Mouse (Mus musculus): ENCODE results near the gene Vipas39. TPM values are rescaled to one million over a fixed set of nuclear protein-coding genes. Genes with fewer than 3 reads are reported as not detected.

Vipas39 gene
- polyA plus RNA-seq, 1 experiment from 2014 or later: 8.2 TPM

DNA sequence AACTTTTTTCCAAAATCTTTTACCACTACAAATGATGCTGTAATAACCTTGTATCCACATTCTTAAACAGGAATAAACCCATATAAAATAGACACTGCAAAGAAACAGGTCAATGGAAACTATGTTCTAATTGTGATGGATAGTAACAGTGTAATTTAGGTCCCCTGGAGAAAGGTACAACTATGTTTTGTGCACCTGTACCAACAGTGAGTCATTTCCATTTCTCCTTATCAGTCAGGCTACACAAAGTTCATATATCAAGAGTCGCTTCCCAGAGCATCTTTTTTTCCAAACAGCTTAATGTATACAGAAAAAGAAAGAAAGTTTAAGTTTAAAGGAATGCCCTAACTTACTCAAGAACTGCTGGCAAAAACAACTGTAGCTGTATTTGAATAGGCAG is 71.0 kb downstream of the Vipas39 start:
- no peak overlapping the region for H3K4me3 ChIP-seq (replicated peaks)
- WGBS (ENCODE audit: insufficient replicate concordance): 45% methylated on average over 1 of the region's 1 CpGs
- no peak overlapping the region for H3K27ac ChIP-seq (replicated peaks)
- H3K9ac ChIP-seq: no peak overlapping the region
- no peak for ATAC-seq (ENCODE audit: insufficient read depth)
- H3K27me3 ChIP-seq: peaks cover 14% of the 10 kb centered on the region
- H3K9me3 ChIP-seq (replicated peaks): no peaks in the 10 kb centered on the region
- peaks cover 14% of the 10 kb centered on the region; the same call in 1 of the 2 replicates for H3K4me1 ChIP-seq (replicated peaks)
- no peaks in the 10 kb centered on the region for H3K36me3 ChIP-seq (replicated peaks)
- no peak overlapping the region for H3K4me2 ChIP-seq

DNA sequence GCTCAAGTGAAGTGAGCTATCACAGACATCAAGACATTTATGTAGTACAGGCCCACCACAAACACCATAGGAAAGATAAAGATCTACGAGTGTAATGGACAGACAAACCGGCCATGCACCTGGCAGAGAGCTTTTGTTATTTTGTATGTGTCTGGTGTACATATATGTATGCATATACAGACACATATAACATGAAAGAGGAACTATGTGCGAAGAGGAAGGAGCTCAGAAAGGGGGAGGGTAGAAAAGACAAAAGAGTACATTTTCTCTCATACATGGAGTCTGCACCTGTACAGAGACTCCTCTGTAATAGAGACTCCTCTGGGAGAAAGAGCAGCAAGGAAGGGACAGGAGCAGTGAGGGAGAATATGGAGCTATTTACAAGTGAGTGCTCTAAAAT is 73.0 kb downstream of the Vipas39 start:
- no peak overlapping the region for H3K27ac ChIP-seq (replicated peaks)
- 30% methylated on average over 3 of the region's 3 CpGs for WGBS (ENCODE audit: insufficient replicate concordance)
- H3K4me3 ChIP-seq (replicated peaks): no peak overlapping the region
- no peaks in the 10 kb centered on the region for H3K36me3 ChIP-seq (replicated peaks)
- H3K9me3 ChIP-seq (replicated peaks): no peaks in the 10 kb centered on the region
- H3K4me2 ChIP-seq: no peak overlapping the region
- H3K27me3 ChIP-seq: no peaks in the 10 kb centered on the region
- no peak overlapping the region for H3K9ac ChIP-seq
- ATAC-seq (ENCODE audit: insufficient read depth): no peak
- peaks cover 4% of the 10 kb centered on the region; the same call in 1 of the 2 replicates for H3K4me1 ChIP-seq (replicated peaks)

Small RNA genes within 50 kb of the gene (microRNA-seq; reads per million reads assigned to microRNA genes)
- gene Gm47293: not detected

Other genes with a start within 250 kb of the Vipas39 start
- gene Tmem63c, start 244.9 kb downstream of the Vipas39 start, polyA plus RNA-seq (2015; fragmentation: Nextera tagmentation; extraction: Ambion mirVana): not detected in 2 replicates
- 0.16 TPM in 1 of 2 replicates, not detected in the other for gene Ngb, start 163.7 kb downstream of the Vipas39 start, polyA plus RNA-seq (2015; fragmentation: Nextera tagmentation; extraction: Ambion mirVana)
- 99.1 and 101 TPM in 2 replicates for gene Gstz1, start 119.1 kb downstream of the Vipas39 start, polyA plus RNA-seq (2015; fragmentation: Nextera tagmentation; extraction: Ambion mirVana)
- gene Pomt2, start 118.3 kb downstream of the Vipas39 start, polyA plus RNA-seq (2015; fragmentation: Nextera tagmentation; extraction: Ambion mirVana): 3.8 and 4.0 TPM in 2 replicates
- gene Samd15, start 66.5 kb downstream of the Vipas39 start, polyA plus RNA-seq (2015; fragmentation: Nextera tagmentation; extraction: Ambion mirVana): 4.8 and 6.8 TPM in 2 replicates
- 0.39 and 0.40 TPM in 2 replicates for gene Tmed8, start 65.8 kb downstream of the Vipas39 start, polyA plus RNA-seq (2015; fragmentation: Nextera tagmentation; extraction: Ambion mirVana)
- 0.20 and 0.38 TPM in 2 replicates for gene Noxred1, start 27.5 kb downstream of the Vipas39 start, polyA plus RNA-seq (2015; fragmentation: Nextera tagmentation; extraction: Ambion mirVana)
- 129 and 132 TPM in 2 replicates for gene Ahsa1, start 223 bp upstream of the Vipas39 start, polyA plus RNA-seq (2015; fragmentation: Nextera tagmentation; extraction: Ambion mirVana)
- 0.15 and 0.23 TPM in 2 replicates for gene Ism2, start 33.4 kb upstream of the Vipas39 start, polyA plus RNA-seq (2015; fragmentation: Nextera tagmentation; extraction: Ambion mirVana)
- gene Sptlc2, start 122.1 kb upstream of the Vipas39 start, polyA plus RNA-seq (2015; fragmentation: Nextera tagmentation; extraction: Ambion mirVana): 25.9 and 28.6 TPM in 2 replicates
- gene Slirp, start 177.6 kb upstream of the Vipas39 start, polyA plus RNA-seq (2015; fragmentation: Nextera tagmentation; extraction: Ambion mirVana): 130 and 158 TPM in 2 replicates
- 16.7 and 19.9 TPM in 2 replicates for gene Alkbh1, start 177.8 kb upstream of the Vipas39 start, polyA plus RNA-seq (2015; fragmentation: Nextera tagmentation; extraction: Ambion mirVana)
- gene Snw1, start 206.0 kb upstream of the Vipas39 start, polyA plus RNA-seq (2015; fragmentation: Nextera tagmentation; extraction: Ambion mirVana): 46.4 and 48.1 TPM in 2 replicates
- not detected in 2 replicates for gene Gm5788, start 228.5 kb upstream of the Vipas39 start, polyA plus RNA-seq (2015; fragmentation: Nextera tagmentation; extraction: Ambion mirVana)
- not detected in 2 replicates for gene Gm8300, start 248.1 kb upstream of the Vipas39 start, polyA plus RNA-seq (2015; fragmentation: Nextera tagmentation; extraction: Ambion mirVana)